Mouse (Mus musculus) heart, postnatal 0 days (tissue): Measurements from ENCODE around the gene Bace2.

Experiments
- CTCF ChIP-seq: IDR thresholded peaks from 2 replicates; pipeline ENCODE4 v1.5.1; 2016; ENCODE audit warnings: antibody characterized with exemption, control low read depth, low read depth
- EP300 ChIP-seq: IDR thresholded peaks from 2 replicates; pipeline ENCODE4 v1.6.1; 2016; ENCODE audit warnings: antibody characterized with exemption, low read depth

GRCm38 (mm10) chr16:97312960-97313686 is 43.4 kb upstream of the Bace2 start:
- TF ChIP-seq CTCF (peak; percentile 90), EP300 (no peak)
